Mouse (Mus musculus): ENCODE data around the gene Apom. TPM values are rescaled to one million over a fixed set of nuclear protein-coding genes. Genes with fewer than 3 reads are reported as not detected.
A peak's percentile ranks its signal among the peaks of the same experiment; 100 is the strongest.

Apom gene
- polyA plus RNA-seq, 1 experiment from 2014 or later = 0.19 TPM

DNA sequence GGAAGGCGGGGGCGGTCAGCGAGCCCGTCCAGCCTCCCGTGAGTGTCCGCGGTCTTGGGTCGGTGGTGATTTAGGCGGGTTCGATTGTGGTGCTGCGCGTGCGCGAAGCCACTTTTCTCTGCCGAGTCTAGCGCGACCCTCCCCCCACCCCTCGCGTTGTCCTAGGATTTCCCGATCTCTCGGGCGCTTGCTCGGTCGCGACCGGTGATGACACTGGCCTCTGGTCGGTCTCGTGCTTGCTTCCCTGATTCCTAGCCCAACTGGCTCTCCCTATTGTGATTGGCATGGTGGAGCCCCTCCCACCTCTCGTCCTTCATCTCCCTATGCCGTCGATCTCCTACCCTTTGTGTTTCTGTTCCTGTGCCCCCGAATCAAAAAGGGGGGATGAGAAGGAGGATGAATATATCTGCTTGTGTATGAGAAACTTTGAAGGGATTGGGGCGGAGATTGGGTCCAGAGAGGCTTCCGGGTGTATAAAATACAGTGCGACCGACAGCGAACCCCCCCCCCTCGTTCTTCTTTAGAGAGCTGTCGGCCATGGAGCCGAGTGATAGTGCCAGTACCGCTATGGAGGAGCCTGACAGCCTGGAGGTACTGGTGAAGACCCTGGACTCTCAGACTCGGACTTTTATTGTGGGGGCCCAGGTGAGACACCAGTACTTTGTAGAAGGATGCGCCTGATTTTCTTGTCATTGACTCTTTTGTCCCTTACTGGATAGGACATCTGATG is 3.9 kb upstream of the Apom start:
- peak overlapping the region; percentile 76 for H3K4me3 ChIP-seq (ENCODE audit: low read depth, low read length)
- H3K9ac ChIP-seq (replicated peaks; ENCODE audit: low read depth) = peak overlapping the region; percentile 69
- 1% methylated on average over 33 of the region's 43 CpGs for WGBS
- peak overlapping the region; percentile 93 for H3K27ac ChIP-seq (ENCODE audit: low read length)
- H3K27me3 ChIP-seq (replicated peaks; ENCODE audit: insufficient read depth, low read length) = no peaks in the 10 kb centered on the region
- TF ChIP-seq EP300 (IDR thresholded peaks at IDR 0.05) (no peak), CTCF (IDR thresholded peaks at IDR 0.05) (no peak)
- peak overlapping the region; percentile 83 for H3K4me2 ChIP-seq (replicated peaks; ENCODE audit: low read depth, low read length)
- H3K36me3 ChIP-seq (ENCODE audit: insufficient read depth, low read length) = peaks cover 21% of the 10 kb centered on the region; the same call in 1 of the 2 replicates
- DNase-seq (ENCODE audit: low spot score) (peak; percentile 83), ATAC-seq (peak; percentile 40)
- no peaks in the 10 kb centered on the region; the same call in 1 of the 2 replicates for H3K4me1 ChIP-seq (ENCODE audit: insufficient read depth, low read depth, low read length)
- no peaks in the 10 kb centered on the region for H3K9me3 ChIP-seq (ENCODE audit: low read length)

DNA sequence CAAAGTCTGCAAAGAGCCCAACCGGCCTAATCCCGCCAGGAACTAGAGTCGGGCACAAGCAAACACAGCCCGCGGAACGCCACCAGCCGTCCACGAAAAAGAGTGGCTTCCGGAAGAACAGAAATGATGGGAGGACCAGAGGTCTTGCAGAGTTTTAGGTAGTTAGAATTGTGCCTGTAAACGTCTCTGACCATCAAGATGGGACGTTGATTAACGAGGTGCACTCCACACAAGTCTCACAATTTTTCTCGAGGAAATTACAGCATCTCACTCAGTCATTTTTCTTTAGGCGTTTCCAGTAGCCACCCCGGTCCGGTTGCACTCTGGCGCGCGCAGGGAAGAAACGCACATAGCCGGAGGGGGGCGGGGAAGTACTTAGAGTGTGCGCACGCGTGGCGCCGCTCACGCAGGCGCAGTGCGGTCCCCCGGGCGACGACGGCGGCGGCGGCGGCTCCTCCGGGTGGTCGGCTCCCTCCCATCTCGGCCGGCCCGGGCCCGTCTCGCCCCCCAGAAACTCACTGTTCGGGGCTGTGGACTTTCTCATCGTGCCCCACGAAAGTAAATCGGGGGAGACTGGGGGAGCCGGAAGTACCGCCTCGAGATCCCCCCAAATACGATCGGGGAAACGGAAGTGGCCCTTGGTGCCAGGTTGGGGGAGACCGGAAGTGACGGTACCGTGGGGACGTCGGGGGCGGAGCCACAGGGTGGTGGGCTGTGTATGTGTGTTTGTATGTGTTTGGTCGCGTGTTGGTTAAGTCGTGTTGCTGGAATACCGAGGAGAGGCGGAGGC is 3.1 kb upstream of the Apom start, which contains the start of gene Bag6:
Bag6 (plus strand) TSS at position 378 of the 790 bp plus-strand sequence.
- H3K9ac ChIP-seq (replicated peaks; ENCODE audit: low read depth) = peak within 1 kb of the TSS; percentile 69
- DNase-seq (ENCODE audit: low spot score) (peak; percentile 98), ATAC-seq (peak; percentile 95)
- H3K4me1 ChIP-seq (ENCODE audit: insufficient read depth, low read depth, low read length) = no peaks in the 10 kb centered on the region; the same call in none of the 2 replicates
- WGBS = 1% methylated on average over 66 of the region's 66 CpGs
- peak; percentile 31; the same call in 1 of the 2 replicates for TF ChIP-seq CTCF (IDR thresholded peaks at IDR 0.05)
- peak; percentile 89 for TF ChIP-seq EP300 (IDR thresholded peaks at IDR 0.05)
- H3K9me3 ChIP-seq (ENCODE audit: low read length) = no peaks in the 10 kb centered on the region
- no peaks in the 10 kb centered on the region for H3K27me3 ChIP-seq (replicated peaks; ENCODE audit: insufficient read depth, low read length)
- H3K4me3 ChIP-seq (ENCODE audit: low read depth, low read length) = peak within 1 kb of the TSS; percentile 76
- H3K36me3 ChIP-seq (ENCODE audit: insufficient read depth, low read length) = peaks cover 13% of the 10 kb centered on the region; the same call in 1 of the 2 replicates
- H3K4me2 ChIP-seq (replicated peaks; ENCODE audit: low read depth, low read length) = peak within 1 kb of the TSS; percentile 83
- peak within 1 kb of the TSS; percentile 93 for H3K27ac ChIP-seq (ENCODE audit: low read length)

DNA sequence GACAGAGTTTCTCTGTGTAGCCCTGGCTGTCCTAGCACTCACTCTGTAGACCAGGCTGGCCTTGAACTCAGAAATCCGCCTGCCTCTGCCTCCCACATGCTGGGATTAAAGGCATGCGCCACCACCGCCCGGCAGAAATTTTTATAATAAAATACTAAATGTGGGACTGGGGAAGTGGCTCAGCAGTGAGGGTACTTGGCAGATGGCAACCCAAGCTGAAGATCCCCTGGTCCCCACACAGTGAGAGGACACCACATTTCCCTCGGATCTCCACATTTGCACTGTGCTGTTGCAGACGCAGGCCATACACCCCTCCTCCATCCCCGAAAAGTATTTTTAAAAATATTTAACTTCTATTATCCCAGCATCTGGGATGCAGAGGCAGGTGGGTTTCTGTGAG is 1.7 kb upstream of the Apom start:
- no peak overlapping the region for H3K27ac ChIP-seq (ENCODE audit: low read length)
- ATAC-seq = no peak
- H3K36me3 ChIP-seq (ENCODE audit: insufficient read depth, low read length) = no peaks in the 10 kb centered on the region
- no peak for DNase-seq (ENCODE audit: low spot score)
- H3K4me1 ChIP-seq (ENCODE audit: insufficient read depth, low read depth, low read length) = no peaks in the 10 kb centered on the region; the same call in none of the 2 replicates
- H3K4me2 ChIP-seq (replicated peaks; ENCODE audit: low read depth, low read length) = no peak overlapping the region
- H3K9ac ChIP-seq (replicated peaks; ENCODE audit: low read depth) = no peak overlapping the region
- WGBS = 95% methylated on average over 7 of the region's 7 CpGs
- no peaks in the 10 kb centered on the region for H3K9me3 ChIP-seq (ENCODE audit: low read length)
- H3K4me3 ChIP-seq (ENCODE audit: low read depth, low read length) = no peak overlapping the region
- TF ChIP-seq CTCF (IDR thresholded peaks at IDR 0.05) (no peak), EP300 (IDR thresholded peaks at IDR 0.05) (no peak)
- no peaks in the 10 kb centered on the region for H3K27me3 ChIP-seq (replicated peaks; ENCODE audit: insufficient read depth, low read length)

DNA sequence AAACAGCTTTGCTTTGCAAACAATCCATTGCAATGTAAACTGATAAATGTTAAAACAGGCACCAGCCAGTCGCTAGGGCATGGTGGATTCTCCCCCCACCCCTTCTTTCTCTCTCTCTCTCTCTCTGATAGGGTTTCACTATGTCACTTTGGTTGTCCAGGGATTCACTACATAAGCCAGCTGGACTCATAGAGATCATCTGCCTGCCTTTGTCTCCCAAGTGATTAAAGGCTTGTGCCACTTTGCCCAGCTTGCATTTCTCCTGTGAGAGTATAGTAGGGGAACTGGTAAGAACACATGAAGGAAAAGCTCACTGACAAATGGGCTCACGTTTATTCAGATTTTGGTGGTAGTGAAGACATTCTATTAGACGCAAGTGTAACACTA is 317 bp upstream of the Apom start:
- Histone ChIP-seq H3K27ac (ENCODE audit: low read length) (no peak overlapping the region), H3K9me3 (ENCODE audit: low read length) (no peaks in the 10 kb centered on the region), H3K27me3 (replicated peaks; ENCODE audit: insufficient read depth, low read length) (no peaks in the 10 kb centered on the region), H3K4me3 (ENCODE audit: low read depth, low read length) (no peak overlapping the region), H3K36me3 (ENCODE audit: insufficient read depth, low read length) (no peaks in the 10 kb centered on the region), H3K9ac (replicated peaks; ENCODE audit: low read depth) (no peak overlapping the region), H3K4me1 (ENCODE audit: insufficient read depth, low read depth, low read length) (peaks cover 7% of the 10 kb centered on the region), H3K4me2 (replicated peaks; ENCODE audit: low read depth, low read length) (no peak overlapping the region)
- ATAC-seq = no peak
- DNase-seq (ENCODE audit: low spot score) = no peak
- TF ChIP-seq CTCF (IDR thresholded peaks at IDR 0.05) (no peak), EP300 (IDR thresholded peaks at IDR 0.05) (no peak)
- WGBS = 63% methylated on average over 3 of the region's 3 CpGs

DNA sequence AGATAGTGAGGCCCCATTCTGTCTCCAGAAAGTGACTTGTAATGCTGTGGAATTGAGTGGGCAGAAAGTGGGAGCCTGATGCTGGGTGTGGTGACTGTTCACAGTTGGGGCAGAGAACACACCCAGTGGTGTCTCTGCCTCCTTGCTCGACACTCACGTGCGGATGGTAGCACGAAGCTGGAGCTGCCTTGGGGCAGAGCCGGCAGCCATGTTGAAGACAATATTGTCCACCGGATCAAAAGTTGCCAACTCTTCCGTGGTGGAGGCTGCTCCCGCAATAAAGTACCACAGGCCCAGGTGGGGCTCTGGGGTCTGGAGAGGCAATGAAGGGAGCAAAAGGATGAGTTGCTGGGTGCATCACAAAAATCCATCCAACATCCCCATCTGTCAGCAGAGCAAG is 812 bp downstream of the Apom start:
- no peak for ATAC-seq
- Histone ChIP-seq H3K27ac (ENCODE audit: low read length) (no peak overlapping the region), H3K4me2 (replicated peaks; ENCODE audit: low read depth, low read length) (no peak overlapping the region), H3K9ac (replicated peaks; ENCODE audit: low read depth) (no peak overlapping the region), H3K9me3 (ENCODE audit: low read length) (no peaks in the 10 kb centered on the region), H3K36me3 (ENCODE audit: insufficient read depth, low read length) (no peaks in the 10 kb centered on the region), H3K4me1 (ENCODE audit: insufficient read depth, low read depth, low read length) (peaks cover 10% of the 10 kb centered on the region; the same call in 1 of the 2 replicates), H3K4me3 (ENCODE audit: low read depth, low read length) (no peak overlapping the region), H3K27me3 (replicated peaks; ENCODE audit: insufficient read depth, low read length) (no peaks in the 10 kb centered on the region)
- TF ChIP-seq EP300 (IDR thresholded peaks at IDR 0.05) = no peak
- no peak for TF ChIP-seq CTCF (IDR thresholded peaks at IDR 0.05)
- no peak for DNase-seq (ENCODE audit: low spot score)
- 85% methylated on average over 8 of the region's 8 CpGs for WGBS

DNA sequence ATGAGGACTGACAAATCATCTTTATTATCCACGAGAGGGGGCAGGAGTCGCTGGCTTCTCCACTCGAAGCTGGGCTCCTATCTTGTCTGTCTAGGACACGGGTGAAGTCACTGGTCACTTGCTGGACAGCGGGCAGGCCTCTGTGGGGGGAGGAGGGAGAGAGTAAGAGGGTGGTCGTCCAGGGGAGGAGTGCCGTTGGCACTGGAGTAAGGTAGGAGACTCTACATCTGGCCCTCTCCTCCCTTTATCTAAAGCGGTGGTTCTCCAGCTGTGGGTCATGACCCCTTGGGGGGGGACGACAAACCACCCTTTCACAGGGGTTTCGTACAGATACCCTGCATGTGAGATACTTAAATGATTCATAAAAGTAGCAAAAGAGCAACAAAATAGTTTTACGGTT is 2.9 kb downstream of the Apom start:
- H3K27ac ChIP-seq (ENCODE audit: low read length) = no peak overlapping the region
- H3K4me1 ChIP-seq (ENCODE audit: insufficient read depth, low read depth, low read length) = peaks cover 15% of the 10 kb centered on the region
- 60% methylated on average over 11 of the region's 11 CpGs for WGBS
- no peaks in the 10 kb centered on the region for H3K27me3 ChIP-seq (replicated peaks; ENCODE audit: insufficient read depth, low read length)
- no peaks in the 10 kb centered on the region for H3K9me3 ChIP-seq (ENCODE audit: low read length)
- no peak overlapping the region for H3K4me3 ChIP-seq (ENCODE audit: low read depth, low read length)
- H3K4me2 ChIP-seq (replicated peaks; ENCODE audit: low read depth, low read length) = no peak overlapping the region
- DNase-seq (ENCODE audit: low spot score) (no peak), ATAC-seq (no peak)
- TF ChIP-seq EP300 (IDR thresholded peaks at IDR 0.05) = no peak
- TF ChIP-seq CTCF (IDR thresholded peaks at IDR 0.05) = no peak
- no peak overlapping the region for H3K9ac ChIP-seq (replicated peaks; ENCODE audit: low read depth)
- no peaks in the 10 kb centered on the region for H3K36me3 ChIP-seq (ENCODE audit: insufficient read depth, low read length)
